Comparison of ENCODE assay signal across 18 mouse cellular contexts in genomic region chr4:120204357-120204942, GRCm38 (mm10). TPM values are rescaled to one million over a fixed set of nuclear protein-coding genes. Genes with fewer than 3 reads are reported as not detected.
DNase-seq lines count a peak whose midpoint lies in the region; ATAC-seq and TF ChIP-seq lines count a peak whose summit lies in the region.
"Had no signal": no experiment of that assay in that cellular context is flagged by ENCODE, and none has a peak within 500 bp of the region (broad histone marks: within the 10 kb centered on the region; RNA-seq: fewer than 3 reads in every experiment).

No protein-coding gene starts in this region.

- no peak for DNase-seq in heart, postnatal 25 days (ENCODE audit: low spot score)
- DNase-seq in 3134 (ENCODE audit: extremely low read depth, insufficient read length, low spot score): peak; percentile 25
- peak; percentile 65 for DNase-seq in embryonic facial prominence, embryonic 14.5 days (ENCODE audit: low spot score)
- peak; percentile 72 for DNase-seq in lung, postnatal 0 days (ENCODE audit: low spot score)
- no peak for DNase-seq in adrenal gland, postnatal 36 days
- DNase-seq: cerebellum, postnatal 10 days; kidney, adult 8-10 months; thymus, postnatal 14 days had no signal

- TF ChIP-seq CTCF in lung, postnatal 0 days (IDR thresholded peaks at IDR 0.05): no peak

- H3K9me3 ChIP-seq in heart, embryonic 13.5 days: no peaks in the 10 kb centered on the region
- H3K9me3 ChIP-seq in embryonic facial prominence, embryonic 14.5 days (ENCODE audit: control insufficient read depth, low read length): no peaks in the 10 kb centered on the region
- H3K9me3 ChIP-seq in lung, postnatal 0 days (ENCODE audit: low read length): no peaks in the 10 kb centered on the region
- H3K9me3 ChIP-seq: neural tube, embryonic 15.5 days had no signal

- H3K4me2 ChIP-seq in heart, embryonic 13.5 days: no peak overlapping the region
- no peak overlapping the region for H3K4me2 ChIP-seq in embryonic facial prominence, embryonic 14.5 days (ENCODE audit: low read depth, low read length)
- no peak overlapping the region for H3K4me2 ChIP-seq in lung, postnatal 0 days (replicated peaks; ENCODE audit: low read depth, low read length)
- H3K4me2 ChIP-seq: neural tube, embryonic 15.5 days had no signal

- no peak overlapping the region for H3K27ac ChIP-seq in heart, embryonic 13.5 days (replicated peaks)
- no peak overlapping the region for H3K27ac ChIP-seq in embryonic facial prominence, embryonic 14.5 days (replicated peaks; ENCODE audit: low read depth, low read length)
- no peak overlapping the region for H3K27ac ChIP-seq in lung, postnatal 0 days (ENCODE audit: low read length)
- H3K27ac ChIP-seq: layer of hippocampus, adult 2 months; macrophage; neural tube, embryonic 15.5 days had no signal

- no peaks in the 10 kb centered on the region for H3K36me3 ChIP-seq in heart, embryonic 13.5 days
- H3K36me3 ChIP-seq in embryonic facial prominence, embryonic 14.5 days (ENCODE audit: control insufficient read depth, insufficient read depth, low read length): no peaks in the 10 kb centered on the region
- H3K36me3 ChIP-seq in lung, postnatal 0 days (ENCODE audit: insufficient read depth, low read length): no peaks in the 10 kb centered on the region
- H3K36me3 ChIP-seq: neural tube, embryonic 15.5 days had no signal

- peak overlapping the region; percentile 64 for H3K9ac ChIP-seq in heart, embryonic 13.5 days
- H3K9ac ChIP-seq in embryonic facial prominence, embryonic 14.5 days (ENCODE audit: low read depth, low read length): no peak overlapping the region
- H3K9ac ChIP-seq in lung, postnatal 0 days (replicated peaks; ENCODE audit: low read depth): no peak overlapping the region
- H3K9ac ChIP-seq: neural tube, embryonic 15.5 days had no signal

- no peak overlapping the region for H3K4me3 ChIP-seq in heart, embryonic 13.5 days
- no peak overlapping the region for H3K4me3 ChIP-seq in embryonic facial prominence, embryonic 14.5 days (ENCODE audit: low read depth, low read length)
- H3K4me3 ChIP-seq in lung, postnatal 0 days (ENCODE audit: low read depth, low read length): no peak overlapping the region
- H3K4me3 ChIP-seq: layer of hippocampus, adult 2 months; neural tube, embryonic 15.5 days had no signal

- no peaks in the 10 kb centered on the region for H3K27me3 ChIP-seq in heart, embryonic 13.5 days (replicated peaks)
- no peaks in the 10 kb centered on the region for H3K27me3 ChIP-seq in embryonic facial prominence, embryonic 14.5 days (replicated peaks; ENCODE audit: control insufficient read depth, insufficient read depth, low read length)
- H3K27me3 ChIP-seq in lung, postnatal 0 days (replicated peaks; ENCODE audit: insufficient read depth, low read length): no peaks in the 10 kb centered on the region
- H3K27me3 ChIP-seq: neural tube, embryonic 15.5 days; Patski had no signal

- peaks cover 23% of the 10 kb centered on the region for H3K4me1 ChIP-seq in heart, embryonic 13.5 days
- H3K4me1 ChIP-seq in embryonic facial prominence, embryonic 14.5 days (ENCODE audit: control insufficient read depth, insufficient read depth, low read length): peaks cover 8% of the 10 kb centered on the region
- H3K4me1 ChIP-seq in lung, postnatal 0 days (ENCODE audit: insufficient read depth, low read depth, low read length): peaks cover 5% of the 10 kb centered on the region; the same call in 1 of the 2 replicates

- intact Hi-C loops in heart, postnatal 25 days (cut with DNase I): no loop called here

- 47% methylated on average over 9 of the region's 9 CpGs for WGBS in heart, embryonic 13.5 days
- 44% methylated on average over 7 of the region's 9 CpGs for WGBS in embryonic facial prominence, embryonic 14.5 days
- 22% methylated on average over 8 of the region's 9 CpGs for WGBS in lung, postnatal 0 days

- TF ChIP-seq EP300 in lung, postnatal 0 days (IDR thresholded peaks at IDR 0.05): peak; percentile 50

- ATAC-seq in heart, embryonic 13.5 days (ENCODE audit: extremely low read depth, insufficient number of reproducible peaks, low FRiP score, low TSS enrichment): peak; percentile 16; the same call in 1 of the 2 replicates
- ATAC-seq in embryonic facial prominence, embryonic 14.5 days (ENCODE audit: low read depth): peak; percentile 62
- peak; percentile 76 for ATAC-seq in lung, postnatal 0 days
- no peak for ATAC-seq in erythroblast, adult 5-6 weeks (replicated peaks; ENCODE audit: low FRiP score, poor library complexity, severe bottlenecking)
- ATAC-seq: Patski had no signal

RNA-seq across cellular contexts. Expression of gene Edn2, which starts 43.4 kb away (rescaled TPM):
- 0.62 and 0.96 TPM in 2 replicates for polyA plus RNA-seq in heart, embryonic 13.5 days (2015; fragmentation: Nextera tagmentation; extraction: Ambion mirVana)
- not detected for total RNA-seq in heart, postnatal 25 days (2021)
- polyA plus RNA-seq in embryonic facial prominence, embryonic 14.5 days (2014; fragmentation: Nextera tagmentation; extraction: Ambion mirVana): 3.0 and 4.0 TPM in 2 replicates
- polyA plus RNA-seq in lung, postnatal 0 days (2015; fragmentation: Nextera tagmentation; extraction: Ambion mirVana): 0.12 and 0.18 TPM in 2 replicates
- not detected for total RNA-seq in adrenal gland, postnatal 36 days (2021)
- total RNA-seq in erythroblast, adult 5-6 weeks (2015; ENCODE audit: low replicate concordance): not detected in 2 replicates
- total RNA-seq in erythroblast, adult 5-6 weeks (2017; ENCODE audit: low replicate concordance): not detected in 2 replicates
- total RNA-seq: CH12.LX; gastrocnemius, postnatal 4 days; layer of hippocampus, adult 2 months; left cerebral cortex, postnatal 25 days had no signal
- polyA plus RNA-seq: hindbrain, embryonic 11.5 days; macrophage; Patski had no signal

Comparison
In these comparisons a context has a peak if more than half of its experiments do, and no peak if none do; other contexts are left out.
1. DNase-seq: peak in 3134 (single experiment), embryonic facial prominence, embryonic 14.5 days (single experiment) and lung, postnatal 0 days (single experiment); none in heart, postnatal 25 days (single experiment) and adrenal gland, postnatal 36 days (0 of 2).